Mouse (Mus musculus) left cerebral cortex, postnatal 14 days (tissue): ENCODE results near the gene Shank3. TPM values are rescaled to one million over a fixed set of nuclear protein-coding genes. Genes with fewer than 3 reads are reported as not detected.

Source experiments
- DNase-seq, 2 experiments: peaks; one replicate each; pipeline ENCODE4 v3.0.0; 2021 to 2022; ENCODE audit warnings: low spot score in 2 of 2, mixed read lengths in 1 of 2
- intact Hi-C: fragments of 180-260 bp; cut with DNase I; formaldehyde crosslinking; loops from one replicate; pipeline ENCODE4 v1.15.1; 2025
- total RNA-seq, 2 experiments: library from RNA; stranded (reverse); gene quantifications; 2 replicates each; pipeline ENCODE4 v1.2.3; 2021

Gene Shank3
- total RNA-seq, 2 experiments from 2014 or later, result 237 to 253 TPM

DNA sequence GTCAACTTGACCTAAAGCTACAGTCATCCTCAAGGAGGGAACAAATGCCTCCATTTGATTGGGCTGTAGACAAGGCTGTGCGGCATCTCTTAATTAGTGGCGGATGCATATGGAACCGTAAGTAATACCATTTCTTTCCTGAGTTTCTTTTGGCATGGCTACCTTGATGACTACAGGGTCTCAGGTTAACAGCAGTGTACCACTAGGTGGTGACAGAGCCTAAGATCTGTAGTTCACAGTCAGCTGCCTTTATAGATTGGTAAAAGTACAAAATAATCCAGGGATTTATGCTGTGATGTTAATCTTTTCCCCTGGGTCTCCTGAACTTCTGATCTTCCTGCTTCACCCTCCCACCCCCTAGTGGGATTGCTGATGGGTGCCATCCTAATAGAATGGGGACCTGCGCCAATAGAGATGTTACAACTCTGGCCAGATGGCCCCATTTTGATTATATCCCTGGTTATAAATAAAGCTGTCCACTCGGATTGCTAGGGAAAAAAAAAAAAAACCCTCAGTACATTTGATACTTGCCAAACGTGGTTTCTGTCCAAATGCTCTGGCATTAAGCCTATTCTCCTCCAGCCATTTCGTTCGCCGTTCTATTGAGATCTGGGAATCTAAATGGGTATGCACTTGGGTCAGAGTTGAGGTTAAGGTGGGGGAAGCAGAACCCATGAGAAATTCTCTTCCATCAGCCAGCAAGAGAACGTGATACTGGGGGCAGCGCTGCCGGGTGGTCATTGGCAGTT is 106.6 kb downstream of the Shank3 start:
- no peak for DNase-seq
- intact Hi-C loops, result no loop called here

DNA sequence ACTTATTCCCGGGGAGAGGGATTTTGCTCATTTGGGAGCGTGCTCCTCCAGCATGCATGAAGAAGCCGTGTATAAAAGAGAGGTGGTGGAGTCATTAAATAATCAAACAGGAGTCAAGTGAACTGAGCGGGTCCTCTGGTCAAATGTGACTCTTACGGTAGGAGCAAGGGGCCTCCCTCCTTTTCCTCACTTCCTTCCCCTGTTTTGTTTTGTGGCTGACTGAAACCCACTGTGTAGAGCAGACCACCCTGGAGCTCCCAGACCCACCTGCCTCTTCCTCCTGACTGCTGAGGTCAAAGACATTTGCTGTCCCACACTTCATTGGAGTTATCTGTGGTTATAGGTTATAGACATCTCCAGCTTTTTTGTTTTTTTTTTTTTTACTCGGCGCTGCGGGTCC is 108.1 kb downstream of the Shank3 start:
- DNase-seq, result no peak
- intact Hi-C loops, result no loop called here

DNA sequence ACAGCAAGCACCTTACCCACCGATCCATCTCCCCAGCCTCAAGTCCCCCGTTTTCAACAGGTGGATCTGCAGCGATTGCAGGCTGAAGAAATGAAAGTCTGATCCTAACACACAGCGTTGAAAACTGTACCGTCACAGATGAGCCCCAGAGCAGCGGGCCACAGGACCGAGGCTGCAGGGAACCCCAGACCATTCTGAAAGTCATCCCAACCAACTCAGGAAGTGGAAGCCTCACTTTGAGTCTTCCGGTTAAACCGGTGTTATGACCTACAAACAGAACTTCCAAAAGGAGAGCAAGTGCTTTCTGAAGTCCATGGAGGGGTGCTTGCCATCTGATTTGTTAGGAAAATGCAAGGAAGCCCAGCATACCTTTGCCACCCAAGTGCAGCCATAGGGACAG is 108.5 kb downstream of the Shank3 start:
- DNase-seq, result no peak
- intact Hi-C loops, result no loop called here

Other genes with a start within 250 kb of the Shank3 start
- 100 to 1,000 TPM; 198 to 204 TPM for gene Sbf1, start 184.3 kb upstream of the Shank3 start, total RNA-seq
- gene Adm2, start 176.9 kb upstream of the Shank3 start, total RNA-seq, result not detected
- not detected for gene Miox, start 165.2 kb upstream of the Shank3 start, total RNA-seq
- 10 to 100 TPM; 18.0 to 20.3 TPM for gene Lmf2, start 144.0 kb upstream of the Shank3 start, total RNA-seq
- gene Ncaph2, start 143.9 kb upstream of the Shank3 start, total RNA-seq, result 10 to 100 TPM; 80.2 to 81.3 TPM
- 10 to 100 TPM; 25.6 to 26.0 TPM for gene Sco2, start 125.8 kb upstream of the Shank3 start, total RNA-seq
- gene Tymp, start 122.6 kb upstream of the Shank3 start, total RNA-seq, result 1 to 10 TPM; 1.5 to 1.7 TPM
- 1 to 10 TPM in 1 of 2 experiments, under 1 TPM in 1; 0.35 to 1.0 TPM for gene Odf3b, start 120.3 kb upstream of the Shank3 start, total RNA-seq
- under 1 TPM; 0.19 to 0.44 TPM for gene Klhdc7b, start 114.7 kb upstream of the Shank3 start, total RNA-seq
- not detected for gene Syce3, start 89.1 kb upstream of the Shank3 start, total RNA-seq
- 1 to 10 TPM; 2.2 to 3.4 TPM for gene Cpt1b, start 73.8 kb upstream of the Shank3 start, total RNA-seq
- 1 to 10 TPM; 1.9 to 2.3 TPM for gene C730034F03Rik, start 70.0 kb upstream of the Shank3 start, total RNA-seq
- gene Gm44502, start 69.9 kb upstream of the Shank3 start, total RNA-seq, result not detected
- gene Chkb, start 69.7 kb upstream of the Shank3 start, total RNA-seq, result 10 to 100 TPM; 41.1 to 41.6 TPM
- 100 to 1,000 TPM; 187 to 201 TPM for gene Mapk8ip2, start 45.7 kb upstream of the Shank3 start, total RNA-seq
- gene Arsa, start 22.2 kb upstream of the Shank3 start, total RNA-seq, result 10 to 100 TPM; 27.7 to 31.2 TPM
- gene Acr, start 68.7 kb downstream of the Shank3 start, total RNA-seq, result 1 to 10 TPM; 1.2 to 1.3 TPM
- 10 to 100 TPM; 33.4 to 38.3 TPM for gene Rabl2, start 92.3 kb downstream of the Shank3 start, total RNA-seq